Mouse (Mus musculus) myocyte (in vitro differentiated cells): ENCODE measurements at regions not wholly inside any gene's neighbourhood (a gene's known extent, or its start where the extent isn't known, plus 50 kb on each side); places are given as distances from the start of the nearest gene placed in this dataset.

Experiments used
- E2F4 ChIP-seq: IDR thresholded peaks from one replicate; pipeline ENCODE4 v1.6.1; 2011; ENCODE audit warnings: mild to moderate bottlenecking, control low read depth, moderate library complexity; ENCODE audit not compliant: insufficient read depth
- POLR2A ChIP-seq: IDR thresholded peaks from one replicate; pipeline ENCODE4 v1.6.1; 2011; ENCODE audit warnings: low read depth, mild to moderate bottlenecking, control low read depth, moderate library complexity; ENCODE audit not compliant: insufficient read length
- POLR2AphosphoS2 ChIP-seq: IDR thresholded peaks from one replicate; pipeline ENCODE4 v1.6.1; 2011; ENCODE audit warnings: low read depth, control low read depth; ENCODE audit not compliant: insufficient read length
- USF1 ChIP-seq: IDR thresholded peaks from one replicate; pipeline ENCODE4 v1.6.1; 2011; ENCODE audit warnings: low read depth, mild to moderate bottlenecking, control low read depth, moderate library complexity

GRCm38 (mm10) chr2:178771435-178771834, 341.1 kb downstream of the Cdh26 start:
- no peak for TF ChIP-seq USF1
- no peak for TF ChIP-seq POLR2A
- TF ChIP-seq E2F4 = no peak
- no peak for TF ChIP-seq POLR2AphosphoS2
